Mouse (Mus musculus) CH12.LX (cell line): ENCODE results near the gene Snai1. TPM values are rescaled to one million over a fixed set of nuclear protein-coding genes. Genes with fewer than 3 reads are reported as not detected.

Experiments
- DNase-seq: peaks from one replicate; pipeline ENCODE4 v3.0.0-alpha.2; 2013; ENCODE audit errors: extremely low read depth
- H3K27ac ChIP-seq: 2 replicates; pipeline ENCODE4 v1.5.1; 2012; ENCODE audit warnings: low read depth, mild to moderate bottlenecking, control low read depth, moderate library complexity; ENCODE audit not compliant: insufficient read depth
- H3K27me3 ChIP-seq: replicated peaks from 2 replicates; pipeline ENCODE3; 2012; ENCODE audit warnings: inconsistent platforms
- H3K36me3 ChIP-seq, 2 experiments: replicated peaks in 1 of 2; 2 replicates each; pipeline versions ENCODE3 to v1.6.1; 2012; ENCODE audit warnings: inconsistent platforms in 1 of 2, low read length in 1 of 2, mild to moderate bottlenecking in 1 of 2, mixed read lengths in 1 of 2, moderate library complexity in 1 of 2; ENCODE audit not compliant: control insufficient read depth in 1 of 2, insufficient read depth in 1 of 2
- H3K4me1 ChIP-seq, 2 experiments: 2 replicates each; pipeline ENCODE4 v1.6.1; 2012; ENCODE audit warnings: inconsistent platforms in 1 of 2, moderate library complexity in 1 of 2; ENCODE audit not compliant: insufficient read depth in 2 of 2, control insufficient read depth in 1 of 2
- H3K4me2 ChIP-seq: 2 replicates; pipeline ENCODE4 v1.6.1; 2012; ENCODE audit warnings: low read depth, mild to moderate bottlenecking, control low read depth; ENCODE audit not compliant: poor library complexity, insufficient read depth, severe bottlenecking
- H3K4me3 ChIP-seq, 3 experiments: fragments of 150-350 bp in 1 of 3; sonication (generic) in 1 of 3; replicated peaks in 1 of 3; 2 replicates each; pipeline versions ENCODE3 to v1.5.1; 2011 to 2012; ENCODE audit warnings: low read depth in 2 of 3, low read length in 2 of 3, mild to moderate bottlenecking in 2 of 3, moderate library complexity in 2 of 3, control low read depth in 1 of 3, improper control_type of control experiment in 1 of 3, inconsistent platforms in 1 of 3, mixed read lengths in 1 of 3; ENCODE audit not compliant: poor library complexity in 1 of 3
- H3K79me2 ChIP-seq: replicated peaks from 2 replicates; pipeline ENCODE4 v1.6.1; 2012; ENCODE audit warnings: mild to moderate bottlenecking, moderate library complexity; ENCODE audit not compliant: control insufficient read depth, poor library complexity, insufficient read depth, severe bottlenecking; ENCODE audit errors: extremely low read depth
- H3K9ac ChIP-seq: 2 replicates; pipeline ENCODE4 v1.6.1; 2012; ENCODE audit warnings: low read depth, mild to moderate bottlenecking, control low read depth, moderate library complexity; ENCODE audit not compliant: insufficient read depth
- H3K9me3 ChIP-seq: replicated peaks from 2 replicates; pipeline ENCODE3; 2012; ENCODE audit warnings: low read length, inconsistent platforms, mixed read lengths
- CHD1 ChIP-seq: IDR thresholded peaks from 2 replicates; pipeline ENCODE4 v1.6.1; 2012; ENCODE audit warnings: low read depth, low read length, improper control_type of control experiment, inconsistent platforms
- ELF1 ChIP-seq: IDR thresholded peaks from 2 replicates; pipeline ENCODE4 v1.6.1; 2014; ENCODE audit warnings: low read depth, mild to moderate bottlenecking, inconsistent platforms, low read length, improper control_type of control experiment
- MAZ ChIP-seq: IDR thresholded peaks from 2 replicates; pipeline ENCODE4 v1.6.1; 2012; ENCODE audit warnings: low read depth, mild to moderate bottlenecking, inconsistent platforms, low read length, improper control_type of control experiment, moderate library complexity
- MEF2A ChIP-seq: IDR thresholded peaks from 2 replicates; pipeline ENCODE4 v1.6.1; 2014; ENCODE audit warnings: low read depth, mild to moderate bottlenecking, inconsistent platforms, low read length, improper control_type of control experiment, borderline replicate concordance
- MYC ChIP-seq: IDR thresholded peaks from 2 replicates; pipeline ENCODE4 v1.6.1; 2011; ENCODE audit warnings: low read depth, mild to moderate bottlenecking, improper control_type of control experiment, low read length
- SIN3A ChIP-seq: IDR thresholded peaks from 2 replicates; pipeline ENCODE4 v1.6.1; 2012; ENCODE audit warnings: low read length, improper control_type of control experiment, inconsistent platforms
- TBP ChIP-seq: conservative IDR thresholded peaks from 2 replicates; pipeline ENCODE4 v1.6.1; 2011; ENCODE audit warnings: low read depth, low read length, improper control_type of control experiment
- dilution Hi-C: fragments of 300-500 bp; cut with MboI; formaldehyde crosslinking; loops from 2 replicates; pipeline ENCODE4 v1.14.3; 2020; ENCODE audit warnings: low sequenced_read_pairs; ENCODE audit not compliant: extremely low pct_unique_long_range_greater_than_20kb, extremely low pct_ligation_motif_present
- in situ Hi-C: fragments of 300-500 bp; cut with MboI; formaldehyde crosslinking; loops from 3 replicates; pipeline ENCODE4 v1.14.3; 2019; ENCODE audit warnings: low sequenced_read_pairs, low pct_ligation_motif_present, low pct_unique_long_range_greater_than_20kb, mixed read lengths
- polyA plus RNA-seq: library from polyadenylated mRNA; unstranded; fragments of >175 nt; gene quantifications from 2 replicates; pipeline ENCODE4 v1.2.1, GENCODE M21; 2012; ENCODE audit warnings: low read depth; ENCODE audit not compliant: insufficient read length
- total RNA-seq, 2 experiments: library from RNA; depleted of rRNA; stranded (reverse); fragments of 300-350 nt in 1 of 2; fragments of >200 nt in 1 of 2; gene quantifications; 2 replicates each; pipeline ENCODE4 v1.2.3; 2012 to 2014

The Snai1 gene
- total and polyA plus RNA-seq, 3 experiments, result 1.6 to 12.6 (median 3.1) TPM

- dilution Hi-C loops, result no loop called here
- Histone ChIP-seq H3K79me2 (peaks cover 48% of the 10 kb centered on the region), H3K27ac (no peak overlapping the region), H3K36me3 (peaks cover 16 to 37% of the 10 kb centered on the region in 2 experiments), H3K9ac (peak overlapping the region; percentile 91), H3K9me3 (no peaks in the 10 kb centered on the region), H3K4me2 (peak overlapping the region; percentile 68), H3K27me3 (no peaks in the 10 kb centered on the region), H3K4me3 (peak overlapping the region; percentile 88 to 98 (median 95)), H3K4me1 (peaks cover 5 to 36% of the 10 kb centered on the region in 2 experiments)
- DNase-seq, result no peak
- no peak for TF ChIP-seq CHD1
- TF ChIP-seq SIN3A, result peak; percentile 5; the same call in 1 of the 2 replicates
- TF ChIP-seq MEF2A, result no peak
- in situ Hi-C loops, result no loop called here
These were observed 34.1 kb upstream of the Snai1 start for GRCm38 (mm10) chr2:167503896-167504349.

DNA sequence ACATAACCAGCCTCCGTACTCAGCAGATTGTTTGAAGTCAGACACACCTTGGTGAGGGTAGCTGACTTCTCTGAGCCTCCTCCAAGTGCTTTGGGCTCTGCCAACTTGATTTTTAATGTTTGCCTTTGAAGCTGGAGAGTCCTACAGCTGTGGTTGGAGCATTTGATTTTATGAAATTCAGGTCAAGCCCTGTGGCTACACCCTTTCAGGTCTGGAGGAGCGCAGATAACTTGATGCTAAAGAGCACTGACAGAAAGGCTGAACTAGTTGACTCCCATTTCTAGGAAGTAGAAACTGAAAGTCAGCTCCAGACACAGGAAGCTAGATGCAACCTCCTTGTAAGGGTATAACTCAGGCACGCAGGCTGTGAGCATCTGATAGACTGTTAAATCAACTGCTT lies 32.9 kb upstream of the Snai1 start:
- H3K4me2 ChIP-seq, result peak overlapping the region; percentile 68
- no peaks in the 10 kb centered on the region for H3K27me3 ChIP-seq
- TF ChIP-seq MAZ, result no peak
- TF ChIP-seq ELF1, result 0 out of 2 replicates have a peak, but pooled peaks have one; percentile 27
- peaks cover 5 to 36% of the 10 kb centered on the region in 2 experiments for H3K4me1 ChIP-seq
- dilution Hi-C loops, result no loop called here
- H3K9ac ChIP-seq, result peak overlapping the region; percentile 91; the same call in 1 of the 2 replicates
- H3K27ac ChIP-seq, result peak overlapping the region; percentile 4; the same call in 1 of the 2 replicates
- H3K4me3 ChIP-seq, result peak overlapping the region in 1 of 3 experiments; percentile 0
- peak; percentile 36 for DNase-seq
- H3K36me3 ChIP-seq, result peaks cover 25 to 47% of the 10 kb centered on the region in 2 experiments
- in situ Hi-C loops, result no loop called here
- H3K9me3 ChIP-seq, result no peaks in the 10 kb centered on the region
- peaks cover 52% of the 10 kb centered on the region for H3K79me2 ChIP-seq

- dilution Hi-C loops, result no loop called here
- H3K36me3 ChIP-seq, result peaks cover 38 to 63% of the 10 kb centered on the region in 2 experiments
- H3K4me2 ChIP-seq, result no peak overlapping the region
- no peak overlapping the region for H3K27ac ChIP-seq
- peaks cover 56% of the 10 kb centered on the region for H3K79me2 ChIP-seq
- H3K27me3 ChIP-seq, result no peaks in the 10 kb centered on the region
- H3K9me3 ChIP-seq, result no peaks in the 10 kb centered on the region
- no peak for TF ChIP-seq TBP
- no peak for TF ChIP-seq MYC
- TF ChIP-seq, all 38 proteins: peak for 0
- no peak for DNase-seq
- H3K9ac ChIP-seq, result no peak overlapping the region
- H3K4me1 ChIP-seq, result peaks cover 5 to 40% of the 10 kb centered on the region in 2 experiments
- in situ Hi-C loops, result no loop called here
- no peak overlapping the region for H3K4me3 ChIP-seq
These were observed 31.3 kb upstream of the Snai1 start for GRCm38 (mm10) chr2:167506546-167507260.
